Mouse (Mus musculus): ENCODE data around the gene Gfer. TPM values are rescaled to one million over a fixed set of nuclear protein-coding genes. Genes with fewer than 3 reads are reported as not detected.

The Gfer gene
- polyA plus RNA-seq (2015; fragmentation: Nextera tagmentation; extraction: Ambion mirVana): 36.0 and 36.2 TPM in 2 replicates

GRCm38 (mm10) chr17:24696011-24696697 lies at the start of gene Gfer, which contains the start of gene Noxo1:
Gene Gfer (minus strand): TSS chr17:24696156.
Gene Noxo1 (plus strand): TSS chr17:24696234.
- DNase-seq (ENCODE audit: low spot score): peak; percentile 79

- DNase-seq (ENCODE audit: low spot score): no peak
Observed at GRCm38 (mm10) chr17:24744381-24744780, 48.4 kb upstream of the Gfer start.

GRCm38 (mm10) chr17:24743896-24744295 lies 47.9 kb upstream of the Gfer start:
- no peak for DNase-seq (ENCODE audit: low spot score)

GRCm38 (mm10) chr17:24742307-24742706 lies 46.4 kb upstream of the Gfer start:
- no peak for DNase-seq (ENCODE audit: low spot score)

- no peak for DNase-seq (ENCODE audit: low spot score)
Observed at GRCm38 (mm10) chr17:24739926-24740325, 44.0 kb upstream of the Gfer start.

- DNase-seq (ENCODE audit: low spot score): no peak
Observed at GRCm38 (mm10) chr17:24738238-24738637, 42.3 kb upstream of the Gfer start.

GRCm38 (mm10) chr17:24737135-24737810 lies 41.3 kb upstream of the Gfer start:
- DNase-seq (ENCODE audit: low spot score): no peak

GRCm38 (mm10) chr17:24736330-24737051 lies 40.5 kb upstream of the Gfer start, which contains the start of gene Msrb1:
Gene Msrb1 (plus strand): TSS chr17:24736642.
- DNase-seq (ENCODE audit: low spot score): peak; percentile 98

GRCm38 (mm10) chr17:24735446-24735845 lies 39.5 kb upstream of the Gfer start:
- DNase-seq (ENCODE audit: low spot score): no peak

- no peak for DNase-seq (ENCODE audit: low spot score)
Observed at GRCm38 (mm10) chr17:24734513-24734912, 38.6 kb upstream of the Gfer start.

GRCm38 (mm10) chr17:24733434-24734050 lies 37.6 kb upstream of the Gfer start:
- no peak for DNase-seq (ENCODE audit: low spot score)

- no peak for DNase-seq (ENCODE audit: low spot score)
Observed at GRCm38 (mm10) chr17:24732233-24732935, 36.4 kb upstream of the Gfer start.

- no peak for DNase-seq (ENCODE audit: low spot score)
Observed at GRCm38 (mm10) chr17:24730787-24731186, 34.8 kb upstream of the Gfer start.

GRCm38 (mm10) chr17:24729067-24729466 lies 33.1 kb upstream of the Gfer start:
- no peak for DNase-seq (ENCODE audit: low spot score)

- no peak for DNase-seq (ENCODE audit: low spot score)
Observed at GRCm38 (mm10) chr17:24728184-24728583, 32.2 kb upstream of the Gfer start.

GRCm38 (mm10) chr17:24727618-24728017 lies 31.7 kb upstream of the Gfer start, which contains the start of gene Rpl3l:
Gene Rpl3l (plus strand): TSS chr17:24727820.
- DNase-seq (ENCODE audit: low spot score): no peak

GRCm38 (mm10) chr17:24725637-24726390 lies 29.9 kb upstream of the Gfer start:
- DNase-seq (ENCODE audit: low spot score): no peak

GRCm38 (mm10) chr17:24724184-24724583 lies 28.2 kb upstream of the Gfer start, which contains the start of gene Ndufb10:
Gene Ndufb10 (minus strand): TSS chr17:24724478.
- peak; percentile 95 for DNase-seq (ENCODE audit: low spot score)

GRCm38 (mm10) chr17:24723881-24724180 lies 27.9 kb upstream of the Gfer start:
- DNase-seq (ENCODE audit: low spot score): peak; percentile 50
